Mouse (Mus musculus): ENCODE measurements around the gene Atp5k. TPM values are rescaled to one million over a fixed set of nuclear protein-coding genes. Genes with fewer than 3 reads are reported as not detected.

Gene Atp5k
- polyA plus RNA-seq, 1 experiment from 2014 or later = 753 TPM

DNA sequence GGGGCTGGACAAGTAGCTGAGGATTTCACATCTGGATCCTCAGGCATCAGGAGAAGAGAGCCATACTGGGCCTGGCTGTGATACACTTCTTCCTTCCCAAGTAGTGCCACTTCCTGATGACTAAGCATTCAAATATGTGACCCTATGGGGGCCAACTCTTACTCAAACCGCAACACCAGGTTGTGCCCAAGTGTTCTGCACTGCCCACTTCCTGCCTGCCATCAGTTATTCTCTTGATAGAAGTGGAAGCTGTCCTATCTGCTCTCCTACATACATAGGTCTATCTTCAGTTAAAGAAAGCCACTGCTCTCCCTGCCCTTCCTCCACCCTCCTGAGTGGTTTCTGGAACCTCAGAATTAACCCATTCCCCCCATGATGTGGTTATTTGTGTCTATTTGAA lies 28.8 kb downstream of the Atp5k start:
- Histone ChIP-seq H3K36me3 (ENCODE audit: insufficient read depth, low read length) (no peaks in the 10 kb centered on the region), H3K27me3 (ENCODE audit: insufficient read depth, low read length) (no peaks in the 10 kb centered on the region), H3K4me3 (replicated peaks; ENCODE audit: low read depth, low read length) (no peak overlapping the region), H3K4me1 (replicated peaks; ENCODE audit: insufficient read depth, low read length) (no peaks in the 10 kb centered on the region), H3K27ac (no peak overlapping the region), H3K9ac (ENCODE audit: low read depth, low read length) (no peak overlapping the region), H3K9me3 (replicated peaks; ENCODE audit: low read length) (no peaks in the 10 kb centered on the region), H3K4me2 (ENCODE audit: low read length) (no peak overlapping the region)
- WGBS = 65% methylated on average over 1 of the region's 1 CpGs
- ATAC-seq (replicated peaks; ENCODE audit: low FRiP score, low read depth) (no peak), DNase-seq (ENCODE audit: low spot score) (no peak)
- no peak for TF ChIP-seq CTCF (IDR thresholded peaks at IDR 0.05; ENCODE audit: low read depth)

DNA sequence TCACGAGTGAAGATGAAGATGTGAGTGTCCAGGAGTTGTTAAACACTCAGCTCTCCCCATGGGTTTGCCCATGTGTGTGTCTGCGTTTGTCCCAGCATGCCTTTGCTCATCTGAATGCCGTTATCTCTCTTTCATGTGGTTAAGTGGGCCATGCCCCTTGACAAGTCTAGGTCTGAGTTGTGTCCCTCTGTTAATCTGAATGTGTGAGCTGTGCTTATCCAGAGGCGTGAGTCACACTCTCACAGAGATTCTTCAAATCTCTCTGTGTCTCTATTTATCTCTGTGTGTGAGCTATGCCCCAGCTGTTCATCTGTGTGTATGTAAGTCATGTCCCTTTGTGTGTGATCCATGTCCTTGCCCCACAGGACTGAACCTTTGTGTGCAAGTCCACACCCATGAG lies 30.8 kb downstream of the Atp5k start:
- TF ChIP-seq CTCF (IDR thresholded peaks at IDR 0.05; ENCODE audit: low read depth) = no peak
- no peak overlapping the region for H3K27ac ChIP-seq
- no peaks in the 10 kb centered on the region for H3K27me3 ChIP-seq (ENCODE audit: insufficient read depth, low read length)
- H3K36me3 ChIP-seq (ENCODE audit: insufficient read depth, low read length) = no peaks in the 10 kb centered on the region
- no peaks in the 10 kb centered on the region for H3K4me1 ChIP-seq (replicated peaks; ENCODE audit: insufficient read depth, low read length)
- H3K9me3 ChIP-seq (replicated peaks; ENCODE audit: low read length) = no peaks in the 10 kb centered on the region
- no peak overlapping the region for H3K4me2 ChIP-seq (ENCODE audit: low read length)
- DNase-seq (ENCODE audit: low spot score) = no peak
- ATAC-seq (replicated peaks; ENCODE audit: low FRiP score, low read depth) = no peak
- H3K4me3 ChIP-seq (replicated peaks; ENCODE audit: low read depth, low read length) = no peak overlapping the region
- WGBS = 83% methylated on average over 4 of the region's 4 CpGs
- no peak overlapping the region for H3K9ac ChIP-seq (ENCODE audit: low read depth, low read length)

DNA sequence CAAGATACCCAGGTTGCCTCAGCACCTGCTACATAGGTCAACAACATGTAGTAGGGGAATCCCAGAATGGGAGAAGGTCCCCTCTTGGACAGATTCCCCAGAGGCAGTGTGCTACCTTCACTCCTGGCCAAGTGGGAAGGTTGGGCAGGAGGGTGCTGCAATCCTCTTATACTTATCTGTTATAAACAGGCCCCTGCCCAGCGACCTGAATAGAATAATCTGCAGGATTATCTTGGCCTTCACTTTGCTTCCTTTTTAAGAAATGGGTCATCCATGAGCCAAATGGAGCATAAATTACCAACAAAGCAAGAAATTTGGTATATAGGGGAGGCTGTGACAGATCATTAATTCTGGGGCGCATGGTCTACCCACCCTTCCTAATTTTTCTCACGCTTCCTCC lies 44.5 kb downstream of the Atp5k start:
- no peaks in the 10 kb centered on the region for H3K9me3 ChIP-seq (replicated peaks; ENCODE audit: low read length)
- no peak for TF ChIP-seq CTCF (IDR thresholded peaks at IDR 0.05; ENCODE audit: low read depth)
- H3K36me3 ChIP-seq (ENCODE audit: insufficient read depth, low read length) = no peaks in the 10 kb centered on the region
- no peak for ATAC-seq (replicated peaks; ENCODE audit: low FRiP score, low read depth)
- H3K27me3 ChIP-seq (ENCODE audit: insufficient read depth, low read length) = no peaks in the 10 kb centered on the region
- H3K27ac ChIP-seq = no peak overlapping the region
- 58% methylated on average over 3 of the region's 3 CpGs for WGBS
- no peak overlapping the region for H3K4me3 ChIP-seq (replicated peaks; ENCODE audit: low read depth, low read length)
- no peaks in the 10 kb centered on the region for H3K4me1 ChIP-seq (replicated peaks; ENCODE audit: insufficient read depth, low read length)
- H3K4me2 ChIP-seq (ENCODE audit: low read length) = no peak overlapping the region
- no peak for DNase-seq (ENCODE audit: low spot score)
- H3K9ac ChIP-seq (ENCODE audit: low read depth, low read length) = no peak overlapping the region

DNA sequence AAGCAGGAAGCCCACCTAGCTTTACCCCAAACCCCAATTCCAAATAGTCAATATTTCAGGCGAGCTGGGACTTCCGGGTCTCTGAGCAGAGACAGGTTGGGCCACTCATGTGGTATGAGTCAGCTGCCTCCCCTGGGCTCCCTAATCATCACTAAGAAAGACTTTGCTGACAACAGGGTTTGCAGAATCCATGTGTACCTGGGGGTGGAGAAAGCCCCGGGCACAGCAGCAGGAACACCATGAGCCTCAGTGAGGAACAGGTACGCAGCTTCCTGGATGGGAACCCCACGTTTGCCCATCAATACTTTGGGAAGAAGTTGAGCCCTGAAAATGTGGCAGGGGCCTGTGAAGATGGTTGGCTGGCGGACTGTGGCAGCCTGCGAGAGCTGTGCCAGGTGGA lies 46.0 kb downstream of the Atp5k start, which contains the start of gene Pde6b:
TSS of gene Pde6b (plus strand) at position 191 of the 400 bp plus-strand sequence.
- 78% methylated on average over 7 of the region's 7 CpGs for WGBS
- Histone ChIP-seq H3K9me3 (replicated peaks; ENCODE audit: low read length) (no peaks in the 10 kb centered on the region), H3K36me3 (ENCODE audit: insufficient read depth, low read length) (no peaks in the 10 kb centered on the region), H3K27me3 (ENCODE audit: insufficient read depth, low read length) (no peaks in the 10 kb centered on the region), H3K4me1 (replicated peaks; ENCODE audit: insufficient read depth, low read length) (no peaks in the 10 kb centered on the region), H3K9ac (ENCODE audit: low read depth, low read length) (no peak within 1 kb of the TSS), H3K4me3 (replicated peaks; ENCODE audit: low read depth, low read length) (no peak within 1 kb of the TSS), H3K4me2 (ENCODE audit: low read length) (no peak within 1 kb of the TSS), H3K27ac (no peak within 1 kb of the TSS)
- TF ChIP-seq CTCF (IDR thresholded peaks at IDR 0.05; ENCODE audit: low read depth) = no peak
- ATAC-seq (replicated peaks; ENCODE audit: low FRiP score, low read depth) (no peak), DNase-seq (ENCODE audit: low spot score) (no peak)

DNA sequence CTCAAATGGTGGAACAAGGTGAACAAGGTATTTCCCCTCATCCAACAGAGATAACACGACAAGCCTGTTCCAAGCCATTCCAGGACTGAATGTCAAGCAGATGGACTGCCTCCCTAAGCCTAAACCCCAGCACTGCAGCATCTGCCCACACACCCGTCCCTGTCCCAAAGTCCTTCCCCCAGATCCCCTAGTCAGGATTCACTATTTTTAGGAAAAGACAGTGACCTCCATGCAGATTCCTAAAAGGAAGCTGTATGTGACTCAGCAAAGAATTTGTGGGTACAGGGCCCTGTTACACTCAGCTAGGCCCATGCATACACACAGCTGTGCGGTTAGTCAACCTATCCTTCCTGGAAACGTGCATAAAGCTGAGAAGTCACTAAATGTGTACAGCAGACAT lies 47.8 kb downstream of the Atp5k start:
- H3K27me3 ChIP-seq (ENCODE audit: insufficient read depth, low read length) = no peaks in the 10 kb centered on the region
- H3K4me3 ChIP-seq (replicated peaks; ENCODE audit: low read depth, low read length) = no peak overlapping the region
- H3K9me3 ChIP-seq (replicated peaks; ENCODE audit: low read length) = no peaks in the 10 kb centered on the region
- H3K27ac ChIP-seq = no peak overlapping the region
- no peak for ATAC-seq (replicated peaks; ENCODE audit: low FRiP score, low read depth)
- H3K4me2 ChIP-seq (ENCODE audit: low read length) = no peak overlapping the region
- no peaks in the 10 kb centered on the region for H3K4me1 ChIP-seq (replicated peaks; ENCODE audit: insufficient read depth, low read length)
- DNase-seq (ENCODE audit: low spot score) = no peak
- no peak for TF ChIP-seq CTCF (IDR thresholded peaks at IDR 0.05; ENCODE audit: low read depth)
- H3K36me3 ChIP-seq (ENCODE audit: insufficient read depth, low read length) = no peaks in the 10 kb centered on the region
- no peak overlapping the region for H3K9ac ChIP-seq (ENCODE audit: low read depth, low read length)
- 68% methylated on average over 4 of the region's 4 CpGs for WGBS

DNA sequence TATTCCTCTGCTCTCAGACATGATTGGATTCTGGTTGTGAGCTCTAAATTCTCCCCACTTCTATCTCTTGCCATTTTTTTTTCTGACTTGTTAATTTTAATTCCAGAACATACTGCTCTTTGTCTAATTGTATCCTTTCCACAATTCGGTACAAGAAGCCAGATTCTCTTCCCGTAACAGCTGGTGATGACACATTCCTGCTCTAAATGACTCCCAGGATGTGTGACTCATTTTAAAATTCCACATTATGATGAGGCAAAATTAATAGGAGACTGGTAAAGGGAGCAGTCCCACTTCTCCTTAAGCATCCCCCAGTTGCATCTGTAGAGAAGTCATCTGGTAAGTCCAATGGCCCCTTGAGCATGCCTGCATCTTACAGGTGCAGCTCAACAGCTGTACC lies 48.6 kb downstream of the Atp5k start:
- Histone ChIP-seq H3K27ac (no peak overlapping the region), H3K4me3 (replicated peaks; ENCODE audit: low read depth, low read length) (no peak overlapping the region), H3K4me1 (replicated peaks; ENCODE audit: insufficient read depth, low read length) (no peaks in the 10 kb centered on the region), H3K36me3 (ENCODE audit: insufficient read depth, low read length) (no peaks in the 10 kb centered on the region), H3K9ac (ENCODE audit: low read depth, low read length) (no peak overlapping the region), H3K9me3 (replicated peaks; ENCODE audit: low read length) (no peaks in the 10 kb centered on the region), H3K27me3 (ENCODE audit: insufficient read depth, low read length) (no peaks in the 10 kb centered on the region), H3K4me2 (ENCODE audit: low read length) (no peak overlapping the region)
- no peak for TF ChIP-seq CTCF (IDR thresholded peaks at IDR 0.05; ENCODE audit: low read depth)
- DNase-seq (ENCODE audit: low spot score) = no peak
- no peak for ATAC-seq (replicated peaks; ENCODE audit: low FRiP score, low read depth)
- WGBS = 93% methylated on average over 2 of the region's 2 CpGs

Other genes with a start within 250 kb of the Atp5k start
- 42.8 and 44.8 TPM in 2 replicates for gene Dr1, start 165.6 kb downstream of the Atp5k start, polyA plus RNA-seq (2015; fragmentation: Nextera tagmentation; extraction: Ambion mirVana)
- gene Pigg, start 121.8 kb downstream of the Atp5k start, polyA plus RNA-seq (2015; fragmentation: Nextera tagmentation; extraction: Ambion mirVana) = 4.3 and 5.9 TPM in 2 replicates
- gene Gm42517, start 66.5 kb downstream of the Atp5k start, polyA plus RNA-seq (2015; fragmentation: Nextera tagmentation; extraction: Ambion mirVana) = 0.09 and 0.11 TPM in 2 replicates
- gene Pde6b, start 46.1 kb downstream of the Atp5k start, polyA plus RNA-seq (2015; fragmentation: Nextera tagmentation; extraction: Ambion mirVana) = 0.22 TPM in 2 replicates
- gene Mfsd7a, start 14.4 kb upstream of the Atp5k start, polyA plus RNA-seq (2015; fragmentation: Nextera tagmentation; extraction: Ambion mirVana) = 0.34 and 0.56 TPM in 2 replicates
- gene Pcgf3, start 26.8 kb upstream of the Atp5k start, polyA plus RNA-seq (2015; fragmentation: Nextera tagmentation; extraction: Ambion mirVana) = 12.4 and 12.5 TPM in 2 replicates
- 0.20 and 0.27 TPM in 2 replicates for gene Cplx1, start 115.6 kb upstream of the Atp5k start, polyA plus RNA-seq (2015; fragmentation: Nextera tagmentation; extraction: Ambion mirVana)
- 43.1 and 44.6 TPM in 2 replicates for gene Gak, start 195.3 kb upstream of the Atp5k start, polyA plus RNA-seq (2015; fragmentation: Nextera tagmentation; extraction: Ambion mirVana)
- 27.8 and 28.1 TPM in 2 replicates for gene Tmem175, start 195.3 kb upstream of the Atp5k start, polyA plus RNA-seq (2015; fragmentation: Nextera tagmentation; extraction: Ambion mirVana)
- gene Idua, start 225.9 kb upstream of the Atp5k start, polyA plus RNA-seq (2015; fragmentation: Nextera tagmentation; extraction: Ambion mirVana) = 6.3 and 7.4 TPM in 2 replicates
- 6.5 and 6.9 TPM in 2 replicates for gene Dgkq, start 235.2 kb upstream of the Atp5k start, polyA plus RNA-seq (2015; fragmentation: Nextera tagmentation; extraction: Ambion mirVana)
- gene Slc26a1, start 241.1 kb upstream of the Atp5k start, polyA plus RNA-seq (2015; fragmentation: Nextera tagmentation; extraction: Ambion mirVana) = 8.5 and 10.1 TPM in 2 replicates

Measured in kidney, postnatal 0 days (tissue).